Mouse (Mus musculus): ENCODE measurements around the gene Rtn4ip1. TPM values are rescaled to one million over a fixed set of nuclear protein-coding genes. Genes with fewer than 3 reads are reported as not detected.

Rtn4ip1 gene
- total RNA-seq, 2 experiments from 2014 or later = 27.5 to 29.7 TPM

DNA sequence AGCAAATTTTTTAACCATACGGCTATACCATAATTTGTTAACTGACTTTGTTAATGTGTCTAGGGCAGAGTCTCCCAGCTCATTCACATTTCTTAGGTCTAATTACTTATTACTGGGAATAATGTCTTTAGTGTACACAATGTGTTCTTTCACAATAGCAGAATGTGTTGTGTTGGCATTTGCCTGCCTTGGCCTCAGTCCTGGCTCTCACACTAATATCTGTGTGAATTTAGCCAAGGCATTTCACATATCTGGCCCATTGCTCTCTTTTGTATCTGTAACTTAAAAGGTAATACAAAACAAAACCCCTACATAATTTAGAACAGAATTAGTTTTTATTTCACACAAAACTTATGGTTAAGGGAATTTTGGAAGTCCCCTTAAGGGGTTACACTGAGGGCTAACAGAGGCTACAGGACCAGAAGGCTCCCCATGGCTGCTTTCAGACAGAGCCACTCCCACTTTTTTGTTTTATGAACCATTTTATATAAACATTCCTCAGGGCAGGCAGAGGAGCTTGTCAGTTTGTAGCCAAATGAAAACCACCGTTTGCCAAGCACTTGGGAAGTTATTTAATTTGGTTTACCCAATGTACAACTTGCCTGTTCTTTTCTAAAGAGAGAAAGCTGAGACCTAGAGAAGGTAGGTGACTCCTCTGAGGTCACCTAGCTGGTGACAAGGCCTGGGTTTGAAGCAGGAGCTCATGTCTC is 98.7 kb downstream of the Rtn4ip1 start:
- no peak for DNase-seq (ENCODE audit: low spot score in 2 of 2)

DNA sequence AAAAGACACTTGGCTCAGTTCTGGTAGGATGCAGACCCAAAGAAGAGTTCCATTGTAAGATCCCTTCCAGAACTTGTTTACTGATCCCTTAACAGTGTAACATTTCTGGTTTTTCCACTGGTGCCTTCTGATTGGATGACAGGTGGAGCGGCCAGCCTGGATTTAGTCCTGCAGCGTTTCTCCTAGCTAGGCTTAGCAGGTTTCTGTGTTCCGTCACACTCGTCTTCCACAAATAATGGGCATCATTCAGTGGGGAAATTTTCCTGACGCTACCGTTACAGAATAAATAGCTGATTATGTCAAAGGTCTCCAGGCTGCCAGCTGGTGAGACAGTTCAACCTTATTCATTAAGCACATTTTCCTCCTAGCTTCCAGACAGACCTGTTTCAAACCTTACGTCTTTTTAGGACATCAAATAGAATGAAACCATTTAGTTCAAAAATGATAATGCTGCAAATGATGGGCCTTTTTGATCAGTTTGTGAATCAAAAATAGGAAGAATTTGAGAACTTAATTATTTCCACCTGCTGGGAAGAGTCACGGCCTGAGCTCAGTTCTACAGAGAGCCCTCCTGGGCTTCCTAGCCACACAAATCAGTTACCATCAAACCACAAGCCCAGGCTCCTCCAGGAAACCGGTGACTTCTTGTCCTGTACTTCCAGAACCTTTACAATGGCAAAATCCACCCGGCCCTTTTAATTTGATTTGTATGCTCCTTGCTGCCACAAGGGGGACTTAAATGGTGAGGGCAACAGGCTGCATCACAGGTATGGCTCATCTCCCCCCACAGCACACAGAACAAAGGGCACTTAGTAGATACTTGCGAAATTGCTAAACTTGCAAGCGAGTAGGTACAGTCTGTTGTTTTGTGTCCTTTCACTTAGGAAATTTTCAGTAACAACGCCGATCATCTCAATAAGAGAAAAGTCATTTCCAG is 100.7 kb downstream of the Rtn4ip1 start:
- DNase-seq (ENCODE audit: low spot score in 2 of 2) = no peak

DNA sequence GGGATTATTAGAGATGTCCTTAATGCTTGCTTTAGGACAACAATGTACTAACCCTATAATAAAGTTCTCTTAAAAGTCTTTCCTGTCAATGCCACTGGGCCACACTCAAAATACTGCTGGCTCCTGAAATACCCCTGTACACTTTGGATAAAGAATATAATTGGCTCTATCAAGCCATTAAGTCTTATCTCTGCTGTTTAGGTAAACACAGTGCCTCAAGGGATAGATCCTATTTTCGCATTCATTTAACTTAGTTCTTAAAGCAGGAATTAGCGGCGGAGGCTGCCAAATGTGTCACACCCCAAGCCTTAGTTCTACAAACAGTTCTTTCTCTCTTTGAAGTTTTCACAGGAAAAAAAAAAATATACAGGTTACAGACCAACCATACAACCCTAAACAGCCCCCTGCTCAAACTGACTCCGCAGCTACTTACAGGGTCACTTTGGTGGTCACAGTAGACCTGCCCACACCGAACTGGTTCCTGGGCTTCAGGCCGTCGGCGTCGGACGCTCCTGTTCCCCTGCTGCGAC is 101.5 kb downstream of the Rtn4ip1 start:
- no peak for DNase-seq (ENCODE audit: low spot score in 2 of 2)

DNA sequence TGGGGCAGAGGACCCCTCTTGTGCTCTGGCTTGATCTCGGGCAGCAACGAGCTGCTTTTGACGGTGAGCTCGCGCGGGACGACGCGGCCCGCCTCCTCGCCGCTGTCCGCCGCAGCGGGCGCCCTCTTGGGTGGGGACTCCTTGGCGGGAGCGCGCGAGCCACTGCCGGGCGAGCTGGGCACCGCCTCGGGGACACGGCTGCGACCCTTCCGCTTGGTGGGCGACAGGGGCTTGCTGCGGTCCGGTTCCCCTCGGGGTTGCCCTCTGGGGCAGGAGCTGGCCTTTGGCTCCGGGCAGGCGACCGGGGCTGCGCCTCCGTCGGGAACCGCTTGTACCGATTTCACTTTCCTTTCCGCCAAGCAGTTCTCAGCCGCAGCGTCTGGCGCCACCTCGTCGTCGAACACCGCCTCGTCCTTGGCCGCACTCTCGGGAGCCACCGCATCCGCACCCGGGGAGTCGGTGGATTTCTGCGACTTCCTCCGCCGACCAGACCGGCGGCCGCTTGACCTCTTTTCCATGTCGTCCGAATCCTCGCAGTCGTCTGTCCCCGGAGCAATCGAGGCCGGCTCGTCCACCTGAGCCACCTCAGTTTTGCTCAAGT is 102.0 kb downstream of the Rtn4ip1 start:
- DNase-seq (ENCODE audit: low spot score in 2 of 2) = peak; percentile 46 to 59

DNA sequence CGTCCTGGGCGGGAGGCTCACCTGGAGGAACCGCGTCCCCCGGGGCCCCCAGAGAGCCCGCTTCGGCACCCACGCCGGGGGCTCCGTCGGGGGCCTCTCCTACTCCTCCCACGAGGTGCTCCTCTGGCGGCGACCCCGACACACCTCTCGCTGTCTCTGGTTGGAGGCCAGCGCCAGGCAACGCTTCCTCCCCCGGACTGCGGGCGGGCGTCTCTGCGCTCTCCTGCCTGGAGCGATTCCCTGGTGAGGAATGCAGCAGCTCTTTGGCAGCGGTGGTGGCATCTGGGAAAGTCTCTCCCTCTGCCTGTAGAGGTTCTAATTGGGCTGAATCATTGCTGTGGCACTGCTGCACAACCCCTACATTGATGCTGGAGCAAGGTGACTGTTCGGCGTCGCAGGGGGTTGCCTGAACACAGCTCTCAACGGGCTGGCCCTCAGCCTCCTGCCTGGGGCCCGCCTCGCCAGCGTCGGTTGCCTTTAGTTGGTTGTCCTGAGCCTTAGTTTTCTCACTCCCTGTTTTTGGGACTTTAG is 102.7 kb downstream of the Rtn4ip1 start:
- peak; percentile 18 to 36 for DNase-seq (ENCODE audit: low spot score in 2 of 2)

DNA sequence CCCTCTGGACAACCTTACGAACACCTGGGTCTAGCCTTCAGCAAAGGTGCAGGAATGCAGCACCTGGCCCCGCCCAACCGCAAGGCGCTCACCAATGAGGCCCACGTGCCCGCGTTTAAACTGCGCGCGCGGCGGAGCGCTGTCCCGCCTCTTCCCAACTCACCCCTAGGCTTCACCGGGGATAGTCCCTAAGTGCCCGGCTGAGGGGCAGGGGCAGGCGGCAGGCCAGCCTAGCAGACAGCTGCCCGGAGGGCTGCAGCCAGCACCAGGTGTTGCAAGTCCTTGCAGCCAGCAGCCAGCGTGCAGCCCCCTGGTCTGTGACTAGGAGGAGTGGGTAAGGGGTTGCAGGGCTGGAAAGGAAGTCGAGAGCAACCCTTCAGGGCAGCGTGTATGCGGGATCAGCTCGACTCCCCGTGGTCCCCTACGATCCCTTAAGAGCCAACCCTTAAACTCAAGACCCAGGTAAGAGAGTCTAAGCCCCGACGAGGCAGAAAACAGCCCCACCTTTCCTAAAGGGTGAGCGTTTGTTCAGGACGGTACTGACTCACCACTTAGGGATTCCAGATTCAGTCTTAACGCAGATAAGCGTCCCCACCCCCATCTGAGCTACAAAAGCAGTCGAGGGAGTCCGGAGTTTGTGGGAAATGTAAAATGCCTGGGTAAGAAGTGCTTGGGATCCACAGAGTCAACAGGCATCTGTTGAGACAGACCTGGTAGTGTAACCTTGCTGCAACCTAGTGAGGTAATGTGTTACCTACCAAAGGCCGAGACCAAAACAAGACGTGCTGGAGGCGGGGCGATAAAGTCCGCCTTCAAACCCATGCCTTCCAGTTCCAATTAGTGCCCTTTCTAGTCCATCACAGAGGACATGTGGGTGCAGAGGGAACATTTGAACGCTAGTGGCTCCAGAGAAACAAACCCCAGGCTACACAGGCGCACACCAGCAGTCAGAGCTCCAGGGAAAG is 104.4 kb downstream of the Rtn4ip1 start:
- peak in 1 of 2 experiments; percentile 26 for DNase-seq (ENCODE audit: low spot score in 2 of 2)

Other genes starting within 250 kb of the Rtn4ip1 start
- gene Qrsl1, start 62 bp upstream of the Rtn4ip1 start, total RNA-seq (2021) = 1 to 10 TPM; 9.4 to 9.7 TPM
- gene Crybg1, start 247.0 kb downstream of the Rtn4ip1 start, total RNA-seq (2021) = 1 to 10 TPM; 1.4 to 2.0 TPM

All from adrenal gland, adult 18-20 months (tissue).